Mouse (Mus musculus) urinary bladder, postnatal 10 days (tissue): ENCODE data around the gene Kif1c.

Experiments used
- DNase-seq: peaks from one replicate; pipeline ENCODE4 v3.0.0; 2022; ENCODE audit warnings: low spot score

Kif1c gene

GRCm38 (mm10) chr11:70697376-70697775 is 3.0 kb upstream of the Kif1c start:
- no peak for DNase-seq

- DNase-seq = no peak
Measured at GRCm38 (mm10) chr11:70699051-70699450, 1.3 kb upstream of the Kif1c start.

- no peak for DNase-seq
Measured at GRCm38 (mm10) chr11:70700613-70701012, 265 bp downstream of the Kif1c start.

- no peak for DNase-seq
Measured at GRCm38 (mm10) chr11:70701221-70701955, 1.0 kb downstream of the Kif1c start.

- DNase-seq = no peak
Measured at GRCm38 (mm10) chr11:70701984-70702733, 1.8 kb downstream of the Kif1c start.

- DNase-seq = no peak
Measured at GRCm38 (mm10) chr11:70702781-70703180, 2.4 kb downstream of the Kif1c start.

- no peak for DNase-seq
Measured at GRCm38 (mm10) chr11:70706127-70706526, 5.8 kb downstream of the Kif1c start.

GRCm38 (mm10) chr11:70711026-70711425 is 10.7 kb downstream of the Kif1c start:
- DNase-seq = no peak

GRCm38 (mm10) chr11:70713222-70713621 is 12.9 kb downstream of the Kif1c start:
- no peak for DNase-seq

GRCm38 (mm10) chr11:70715832-70716231 is 15.5 kb downstream of the Kif1c start:
- no peak for DNase-seq

GRCm38 (mm10) chr11:70718481-70718880 is 18.1 kb downstream of the Kif1c start:
- no peak for DNase-seq

- no peak for DNase-seq
Measured at GRCm38 (mm10) chr11:70720567-70720966, 20.2 kb downstream of the Kif1c start.

GRCm38 (mm10) chr11:70721072-70721471 is 20.7 kb downstream of the Kif1c start:
- no peak for DNase-seq

- no peak for DNase-seq
Measured at GRCm38 (mm10) chr11:70724706-70725105, 24.4 kb downstream of the Kif1c start.

GRCm38 (mm10) chr11:70726585-70726984 is 26.2 kb downstream of the Kif1c start:
- DNase-seq = no peak

GRCm38 (mm10) chr11:70727385-70727784 is 27.0 kb downstream of the Kif1c start:
- no peak for DNase-seq

- DNase-seq = no peak
Measured at GRCm38 (mm10) chr11:70730427-70731038, 30.2 kb downstream of the Kif1c start.

- DNase-seq = no peak
Measured at GRCm38 (mm10) chr11:70731178-70731577, 30.8 kb downstream of the Kif1c start.

- DNase-seq = no peak
Measured at GRCm38 (mm10) chr11:70733256-70733655, 32.9 kb downstream of the Kif1c start.

- DNase-seq = no peak
Measured at GRCm38 (mm10) chr11:70737749-70738148, 37.4 kb downstream of the Kif1c start.

- DNase-seq = no peak
Measured at GRCm38 (mm10) chr11:70741603-70742002, 41.3 kb downstream of the Kif1c start.

GRCm38 (mm10) chr11:70742117-70742516 is 41.8 kb downstream of the Kif1c start:
- DNase-seq = no peak
